Mouse (Mus musculus): ENCODE data around the gene Dis3l2. TPM values are rescaled to one million over a fixed set of nuclear protein-coding genes. Genes with fewer than 3 reads are reported as not detected.

The Dis3l2 gene
- polyA plus RNA-seq, 1 experiment from 2014 or later, result 34.2 TPM

DNA sequence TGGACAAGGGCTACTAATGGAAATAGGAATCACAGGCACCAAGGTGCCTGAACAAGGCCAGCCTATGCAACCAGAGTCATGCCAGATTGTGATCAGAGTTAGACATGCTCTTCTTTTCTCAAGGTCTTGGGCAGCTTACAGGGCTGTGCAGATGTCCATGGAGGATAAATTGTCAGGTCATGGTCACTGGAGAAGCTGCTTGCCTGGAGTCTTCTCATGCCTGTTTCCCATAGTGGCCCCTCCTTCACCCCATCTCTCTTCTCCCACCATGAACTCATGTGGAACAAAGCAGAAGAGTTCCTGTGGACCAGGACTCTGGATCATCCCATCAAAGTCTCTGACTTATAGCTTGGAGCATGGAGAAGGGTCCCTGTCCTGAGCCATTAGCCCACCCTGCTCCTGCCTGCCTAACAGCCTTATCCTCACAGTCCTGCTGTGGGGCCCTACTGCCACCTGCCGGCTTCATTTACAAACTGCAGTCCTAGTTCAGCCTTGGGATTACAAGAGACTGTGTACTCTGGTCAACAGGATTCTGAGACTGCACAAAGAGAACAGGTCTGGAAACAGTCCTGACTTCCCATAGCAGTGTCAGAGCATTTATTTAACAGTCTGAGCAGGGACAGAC is 338.3 kb downstream of the Dis3l2 start:
- H3K27me3 ChIP-seq (replicated peaks), result no peaks in the 10 kb centered on the region
- no peak overlapping the region for H3K9ac ChIP-seq (replicated peaks)
- peaks cover 5% of the 10 kb centered on the region; the same call in 1 of the 2 replicates for H3K4me1 ChIP-seq
- no peak overlapping the region for H3K4me3 ChIP-seq (replicated peaks)
- no peaks in the 10 kb centered on the region for H3K9me3 ChIP-seq (replicated peaks)
- peaks cover 7% of the 10 kb centered on the region; the same call in 1 of the 2 replicates for H3K36me3 ChIP-seq
- H3K27ac ChIP-seq (replicated peaks), result no peak overlapping the region
- peak; percentile 85 for ATAC-seq (ENCODE audit: low FRiP score)
- 0% methylated on average over 1 of the region's 1 CpGs for WGBS
- H3K4me2 ChIP-seq, result no peak overlapping the region

DNA sequence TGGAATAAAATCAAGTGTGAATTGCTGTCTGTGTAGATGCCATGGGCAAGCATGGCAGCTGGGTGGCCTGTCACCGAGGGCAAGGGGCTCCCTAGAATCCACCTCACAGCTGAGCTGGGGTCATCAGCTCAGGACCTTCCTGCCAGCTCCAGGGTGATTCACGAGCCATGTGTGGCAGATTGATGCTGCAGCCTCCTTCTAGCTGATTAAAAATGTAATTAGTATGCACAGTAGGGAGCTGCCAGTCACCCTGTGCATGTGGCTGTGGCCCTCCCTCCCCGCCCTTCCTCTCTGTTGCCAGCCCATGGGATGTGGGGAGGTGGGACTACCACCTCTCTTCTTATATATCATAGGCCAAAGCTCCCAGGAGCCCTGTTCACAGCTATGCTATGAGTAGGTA is 346.5 kb downstream of the Dis3l2 start:
- Histone ChIP-seq H3K9me3 (replicated peaks) (no peaks in the 10 kb centered on the region), H3K4me1 (peaks cover 12% of the 10 kb centered on the region), H3K27me3 (replicated peaks) (no peaks in the 10 kb centered on the region), H3K4me3 (replicated peaks) (no peak overlapping the region), H3K4me2 (no peak overlapping the region), H3K36me3 (0 out of 2 replicates have a peak, but pooled peaks cover 13% of the 10 kb centered on the region), H3K27ac (replicated peaks) (0 out of 2 replicates have a peak overlapping the region, but pooled peaks have one; percentile 11), H3K9ac (replicated peaks) (no peak overlapping the region)
- 27% methylated on average over 3 of the region's 3 CpGs for WGBS
- ATAC-seq (ENCODE audit: low FRiP score), result peak; percentile 55

DNA sequence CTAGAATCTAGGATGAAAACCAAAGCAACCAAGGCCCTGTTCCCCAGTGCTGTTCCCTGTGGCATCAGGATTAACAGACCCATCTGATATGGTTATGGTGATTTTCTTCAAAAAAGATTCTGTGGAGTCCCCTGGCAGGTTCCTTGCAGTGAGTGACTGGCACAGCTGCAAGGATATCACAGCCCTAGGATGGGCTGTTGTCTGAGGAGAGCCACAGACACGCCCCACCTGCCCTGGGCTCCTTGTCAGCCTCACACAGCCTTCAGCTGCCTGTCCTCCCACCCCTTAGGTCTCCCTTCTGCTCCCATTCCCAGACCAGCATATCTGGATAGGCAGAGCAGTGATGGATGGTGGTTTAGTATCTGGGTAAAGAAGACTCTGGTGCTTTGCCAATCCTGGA is 347.1 kb downstream of the Dis3l2 start:
- Histone ChIP-seq H3K36me3 (0 out of 2 replicates have a peak, but pooled peaks cover 12% of the 10 kb centered on the region), H3K9ac (replicated peaks) (no peak overlapping the region), H3K4me2 (no peak overlapping the region), H3K4me1 (peaks cover 12% of the 10 kb centered on the region), H3K27me3 (replicated peaks) (no peaks in the 10 kb centered on the region), H3K4me3 (replicated peaks) (no peak overlapping the region), H3K27ac (replicated peaks) (no peak overlapping the region), H3K9me3 (replicated peaks) (no peaks in the 10 kb centered on the region)
- ATAC-seq (ENCODE audit: low FRiP score), result no peak
- WGBS, result 75% methylated on average over 1 of the region's 1 CpGs

DNA sequence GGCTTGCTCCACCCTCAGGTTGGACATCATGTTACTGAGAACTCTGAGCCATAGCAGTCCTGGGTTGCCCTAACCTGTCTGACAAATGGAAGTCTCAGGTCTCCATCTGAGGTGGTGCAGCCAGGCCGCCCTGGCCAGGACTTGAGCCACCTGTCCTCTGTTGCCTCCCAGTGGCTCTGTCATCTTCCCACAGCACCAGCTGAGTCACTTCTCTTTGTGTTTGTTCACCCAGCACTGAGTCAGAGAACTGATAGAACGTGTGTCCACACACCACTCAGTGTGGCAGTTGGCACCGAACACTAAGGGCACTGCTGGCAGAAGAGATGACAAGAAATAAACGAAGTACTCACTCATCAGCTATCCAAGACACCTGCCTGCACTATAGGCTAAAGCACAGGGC is 347.8 kb downstream of the Dis3l2 start:
- H3K4me3 ChIP-seq (replicated peaks), result no peak overlapping the region
- H3K4me1 ChIP-seq, result peaks cover 12% of the 10 kb centered on the region
- no peak for ATAC-seq (ENCODE audit: low FRiP score)
- H3K27ac ChIP-seq (replicated peaks), result no peak overlapping the region
- 85% methylated on average over 4 of the region's 4 CpGs for WGBS
- H3K36me3 ChIP-seq, result 0 out of 2 replicates have a peak, but pooled peaks cover 12% of the 10 kb centered on the region
- no peak overlapping the region for H3K4me2 ChIP-seq
- no peak overlapping the region for H3K9ac ChIP-seq (replicated peaks)
- H3K27me3 ChIP-seq (replicated peaks), result no peaks in the 10 kb centered on the region
- no peaks in the 10 kb centered on the region for H3K9me3 ChIP-seq (replicated peaks)

- Histone ChIP-seq H3K9me3 (replicated peaks) (no peaks in the 10 kb centered on the region), H3K4me3 (replicated peaks) (no peak overlapping the region), H3K27ac (replicated peaks) (no peak overlapping the region), H3K9ac (replicated peaks) (no peak overlapping the region), H3K4me1 (no peaks in the 10 kb centered on the region), H3K4me2 (no peak overlapping the region), H3K27me3 (replicated peaks) (no peaks in the 10 kb centered on the region), H3K36me3 (no peaks in the 10 kb centered on the region)
- 75% methylated on average over 4 of the region's 4 CpGs for WGBS
- no peak for ATAC-seq (ENCODE audit: low FRiP score)
These were observed 353.5 kb downstream of the Dis3l2 start for GRCm38 (mm10) chr1:87057075-87057474.

- 84% methylated on average over 8 of the region's 8 CpGs for WGBS
- H3K27ac ChIP-seq (replicated peaks), result no peak overlapping the region
These were observed 355.5 kb downstream of the Dis3l2 start for GRCm38 (mm10) chr1:87059042-87059665.

DNA sequence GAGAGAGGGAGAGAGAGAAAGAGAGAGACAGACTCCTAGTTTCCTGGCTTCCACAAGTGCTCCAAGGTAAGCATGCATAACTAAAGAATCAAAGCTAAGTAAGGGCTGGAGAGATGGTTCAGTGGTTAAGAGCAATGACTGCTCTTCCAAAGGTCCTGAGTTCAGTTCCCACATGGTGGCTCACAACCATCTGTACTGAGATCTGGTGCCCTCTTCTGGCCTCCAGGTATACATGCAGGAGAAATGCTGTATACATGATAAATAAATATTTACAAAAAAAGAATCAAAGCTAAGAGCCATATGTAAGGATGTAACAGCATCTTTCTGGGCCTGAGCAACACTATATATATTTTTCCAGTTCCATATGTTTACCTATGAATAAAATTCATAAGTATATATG is 357.3 kb downstream of the Dis3l2 start:
- ATAC-seq (ENCODE audit: low FRiP score), result no peak
- no peaks in the 10 kb centered on the region for H3K27me3 ChIP-seq (replicated peaks)
- H3K36me3 ChIP-seq, result no peaks in the 10 kb centered on the region
- no peak overlapping the region for H3K4me3 ChIP-seq (replicated peaks)
- H3K4me1 ChIP-seq, result no peaks in the 10 kb centered on the region
- no peak overlapping the region for H3K4me2 ChIP-seq
- H3K27ac ChIP-seq (replicated peaks), result no peak overlapping the region
- no peaks in the 10 kb centered on the region for H3K9me3 ChIP-seq (replicated peaks)
- H3K9ac ChIP-seq (replicated peaks), result no peak overlapping the region

More at GRCm38 (mm10) chr1:87059042-87059665, 355.5 kb downstream of the Dis3l2 start:
- no peak overlapping the region for H3K9ac ChIP-seq (replicated peaks)
- no peaks in the 10 kb centered on the region for H3K9me3 ChIP-seq (replicated peaks)
- H3K4me3 ChIP-seq (replicated peaks), result no peak overlapping the region
- ATAC-seq (ENCODE audit: low FRiP score), result no peak
- no peaks in the 10 kb centered on the region for H3K4me1 ChIP-seq
- H3K36me3 ChIP-seq, result no peaks in the 10 kb centered on the region
- H3K27me3 ChIP-seq (replicated peaks), result no peaks in the 10 kb centered on the region
- H3K4me2 ChIP-seq, result no peak overlapping the region

DNA sequence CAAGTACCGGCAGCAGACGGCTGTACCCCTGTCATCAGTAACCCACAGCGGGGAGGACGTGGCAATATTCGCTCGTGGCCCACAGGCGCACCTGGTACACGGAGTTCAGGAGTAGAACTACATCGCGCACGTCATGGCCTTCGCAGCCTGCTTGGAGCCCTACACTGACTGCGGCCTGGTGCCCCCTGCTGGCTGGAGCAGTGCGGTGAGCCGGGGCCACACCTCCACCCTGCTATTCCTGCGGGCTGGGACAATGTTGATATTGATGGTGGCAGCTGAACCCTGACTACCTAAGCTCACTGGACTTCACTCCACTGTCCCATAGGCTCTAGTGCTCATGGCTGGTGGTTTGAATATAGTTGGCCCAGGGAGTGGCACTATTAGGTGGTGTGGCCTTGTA is 367.1 kb downstream of the Dis3l2 start:
- no peak overlapping the region for H3K4me2 ChIP-seq
- no peak overlapping the region for H3K9ac ChIP-seq (replicated peaks)
- H3K4me1 ChIP-seq, result no peaks in the 10 kb centered on the region
- H3K9me3 ChIP-seq (replicated peaks), result no peaks in the 10 kb centered on the region
- H3K27me3 ChIP-seq (replicated peaks), result no peaks in the 10 kb centered on the region
- no peak for ATAC-seq (ENCODE audit: low FRiP score)
- H3K4me3 ChIP-seq (replicated peaks), result no peak overlapping the region
- WGBS, result 57% methylated on average over 16 of the region's 16 CpGs
- no peak overlapping the region for H3K27ac ChIP-seq (replicated peaks)
- H3K36me3 ChIP-seq, result no peaks in the 10 kb centered on the region

- 91% methylated on average over 8 of the region's 8 CpGs for whole genome bisulfite sequencing
- H3K4me3 ChIP-seq (replicated peaks), result no peak overlapping the region
- no peaks in the 10 kb centered on the region for H3K27me3 ChIP-seq (replicated peaks)
- no peaks in the 10 kb centered on the region for H3K4me1 ChIP-seq
- ATAC-seq (ENCODE audit: low FRiP score), result no peak
- H3K4me2 ChIP-seq, result no peak overlapping the region
- no peaks in the 10 kb centered on the region for H3K9me3 ChIP-seq (replicated peaks)
- no peak overlapping the region for H3K9ac ChIP-seq (replicated peaks)
- H3K36me3 ChIP-seq, result no peaks in the 10 kb centered on the region
- no peak overlapping the region for H3K27ac ChIP-seq (replicated peaks)
These were observed 370.2 kb downstream of the Dis3l2 start for GRCm38 (mm10) chr1:87073776-87074175.

DNA sequence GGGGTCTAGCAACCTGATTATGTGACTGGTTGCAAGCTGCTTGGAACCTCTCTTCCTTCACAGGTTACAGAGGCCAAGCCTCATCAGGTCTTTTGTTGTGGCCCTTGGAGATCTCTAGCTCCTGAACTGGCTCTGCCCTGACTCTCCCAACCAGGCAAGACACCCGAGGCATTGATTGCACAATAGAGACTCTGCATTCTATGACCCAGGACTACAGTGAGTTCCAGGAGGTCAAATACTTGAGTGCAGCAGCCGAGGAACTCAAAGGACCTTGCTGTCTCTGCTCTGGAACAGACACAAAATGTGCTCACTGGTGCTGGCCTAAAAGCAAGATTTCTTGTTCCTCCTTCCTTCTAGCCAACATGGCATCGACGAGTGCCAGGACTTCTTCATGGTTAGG is 382.6 kb downstream of the Dis3l2 start:
- no peak overlapping the region for H3K4me2 ChIP-seq
- WGBS, result 76% methylated on average over 4 of the region's 4 CpGs
- no peaks in the 10 kb centered on the region for H3K27me3 ChIP-seq (replicated peaks)
- H3K27ac ChIP-seq (replicated peaks), result no peak overlapping the region
- no peak overlapping the region for H3K9ac ChIP-seq (replicated peaks)
- H3K4me3 ChIP-seq (replicated peaks), result no peak overlapping the region
- ATAC-seq (ENCODE audit: low FRiP score), result no peak
- H3K4me1 ChIP-seq, result no peaks in the 10 kb centered on the region
- no peaks in the 10 kb centered on the region for H3K36me3 ChIP-seq
- no peaks in the 10 kb centered on the region for H3K9me3 ChIP-seq (replicated peaks)

DNA sequence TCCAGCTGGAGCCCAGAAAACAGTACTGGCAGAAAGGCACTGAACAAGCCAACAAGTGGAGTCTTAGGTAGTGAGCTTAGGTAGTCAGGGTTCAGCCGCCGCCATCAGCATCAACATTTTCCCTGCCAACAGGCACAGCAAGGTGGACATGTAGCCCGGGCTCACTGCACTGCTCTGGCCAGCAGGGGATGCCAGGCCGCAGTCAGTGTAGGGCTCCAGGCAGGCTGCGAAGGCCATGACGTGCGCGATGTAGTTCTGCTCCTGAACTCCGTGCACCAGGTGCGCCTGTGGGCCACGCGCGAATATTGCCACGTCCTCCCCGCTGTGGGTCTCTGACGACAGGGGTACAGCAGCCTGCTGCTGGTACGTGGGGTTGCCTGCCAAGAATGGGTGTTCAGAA is 383.4 kb downstream of the Dis3l2 start:
- H3K4me2 ChIP-seq, result no peak overlapping the region
- no peaks in the 10 kb centered on the region for H3K27me3 ChIP-seq (replicated peaks)
- WGBS, result 76% methylated on average over 17 of the region's 17 CpGs
- H3K36me3 ChIP-seq, result no peaks in the 10 kb centered on the region
- no peak for ATAC-seq (ENCODE audit: low FRiP score)
- no peak overlapping the region for H3K9ac ChIP-seq (replicated peaks)
- no peaks in the 10 kb centered on the region for H3K4me1 ChIP-seq
- no peak overlapping the region for H3K27ac ChIP-seq (replicated peaks)
- no peaks in the 10 kb centered on the region for H3K9me3 ChIP-seq (replicated peaks)
- H3K4me3 ChIP-seq (replicated peaks), result no peak overlapping the region

DNA sequence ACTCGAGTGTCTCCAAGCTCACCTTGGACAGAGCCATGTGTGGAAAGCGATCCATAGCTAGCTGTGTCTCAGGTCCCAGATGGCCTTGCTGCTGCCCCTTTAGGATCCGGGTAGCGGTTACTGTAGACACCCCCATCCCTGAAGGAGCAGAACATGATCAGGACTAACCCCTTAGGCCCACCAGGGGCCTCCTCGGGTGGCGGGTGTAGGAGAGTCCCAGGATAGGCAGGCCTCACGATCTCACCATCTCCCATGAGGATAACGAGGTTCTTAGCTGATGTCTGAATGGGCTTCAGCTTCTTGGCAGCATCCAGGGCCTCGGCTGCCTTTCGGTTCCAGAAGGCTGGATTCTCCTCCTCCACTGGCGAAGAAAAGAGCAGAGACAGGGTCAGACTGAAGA is 385.6 kb downstream of the Dis3l2 start:
- Histone ChIP-seq H3K27ac (replicated peaks) (no peak overlapping the region), H3K4me3 (replicated peaks) (no peak overlapping the region), H3K9me3 (replicated peaks) (no peaks in the 10 kb centered on the region), H3K4me1 (no peaks in the 10 kb centered on the region), H3K9ac (replicated peaks) (no peak overlapping the region), H3K36me3 (no peaks in the 10 kb centered on the region), H3K27me3 (replicated peaks) (no peaks in the 10 kb centered on the region), H3K4me2 (no peak overlapping the region)
- WGBS, result 93% methylated on average over 11 of the region's 11 CpGs
- no peak for ATAC-seq (ENCODE audit: low FRiP score)
